8 mouse cellular contexts compared by ENCODE assay signal in genomic region chr5:64969861-64970771, GRCm38 (mm10). TPM values are rescaled to one million over a fixed set of nuclear protein-coding genes. Genes with fewer than 3 reads are reported as not detected.
DNase-seq lines count a peak whose midpoint lies in the region; ATAC-seq and TF ChIP-seq lines count a peak whose summit lies in the region.

Gene Fam114a1 (plus strand): TSS chr5:64970071.

- peak within 1 kb of the TSS; percentile 78 for H3K9ac ChIP-seq in embryonic facial prominence, embryonic 12.5 days
- H3K9ac ChIP-seq in heart, embryonic 11.5 days (ENCODE audit: low read depth, low read length): peak within 1 kb of the TSS; percentile 86
- H3K9ac ChIP-seq in kidney, embryonic 14.5 days (ENCODE audit: low read depth, low read length): peak within 1 kb of the TSS; percentile 83
- H3K9ac ChIP-seq in lung, embryonic 14.5 days: peak within 1 kb of the TSS; percentile 92
- H3K9ac ChIP-seq in neural tube, embryonic 15.5 days (replicated peaks): peak within 1 kb of the TSS; percentile 53

- peak; percentile 52 for DNase-seq in 3T3-L1 (ENCODE audit: low read depth, low spot score)
- peak; percentile 46 for DNase-seq in ZHBTc4 (ENCODE audit: low read depth, low spot score)
- peak; percentile 87 for DNase-seq in lung, embryonic 14.5 days
- DNase-seq in testis, postnatal 14 days (ENCODE audit: low spot score): peak; percentile 65

- peak within 1 kb of the TSS; percentile 84 for H3K4me2 ChIP-seq in embryonic facial prominence, embryonic 12.5 days (replicated peaks)
- peak within 1 kb of the TSS; percentile 79 for H3K4me2 ChIP-seq in heart, embryonic 11.5 days
- H3K4me2 ChIP-seq in kidney, embryonic 14.5 days (replicated peaks; ENCODE audit: low read depth, low read length): peak within 1 kb of the TSS; percentile 81
- H3K4me2 ChIP-seq in lung, embryonic 14.5 days: peak within 1 kb of the TSS; percentile 76
- peak within 1 kb of the TSS; percentile 98 for H3K4me2 ChIP-seq in neural tube, embryonic 15.5 days

- H3K27ac ChIP-seq in embryonic facial prominence, embryonic 12.5 days: peak within 1 kb of the TSS; percentile 52; the same call in 1 of the 2 replicates
- H3K27ac ChIP-seq in heart, embryonic 11.5 days (ENCODE audit: low read depth, low read length): peak within 1 kb of the TSS; percentile 64
- H3K27ac ChIP-seq in kidney, embryonic 14.5 days (ENCODE audit: low read depth, low read length): peak within 1 kb of the TSS; percentile 81
- H3K27ac ChIP-seq in lung, embryonic 14.5 days (ENCODE audit: low read depth): peak within 1 kb of the TSS; percentile 87
- peak within 1 kb of the TSS; percentile 48 for H3K27ac ChIP-seq in neural tube, embryonic 15.5 days (replicated peaks)

- H3K27me3 ChIP-seq in embryonic facial prominence, embryonic 12.5 days: no peaks in the 10 kb centered on the region
- no peaks in the 10 kb centered on the region for H3K27me3 ChIP-seq in heart, embryonic 11.5 days (ENCODE audit: control insufficient read depth, insufficient read depth, low read length)
- no peaks in the 10 kb centered on the region for H3K27me3 ChIP-seq in kidney, embryonic 14.5 days (ENCODE audit: control insufficient read depth, insufficient read depth, low read length)
- H3K27me3 ChIP-seq in lung, embryonic 14.5 days (ENCODE audit: insufficient read depth, low read length): no peaks in the 10 kb centered on the region
- H3K27me3 ChIP-seq in neural tube, embryonic 15.5 days (replicated peaks): peaks cover 18% of the 10 kb centered on the region

- no peaks in the 10 kb centered on the region for H3K36me3 ChIP-seq in embryonic facial prominence, embryonic 12.5 days
- no peaks in the 10 kb centered on the region for H3K36me3 ChIP-seq in heart, embryonic 11.5 days (ENCODE audit: control insufficient read depth, insufficient read depth, low read length)
- H3K36me3 ChIP-seq in kidney, embryonic 14.5 days (ENCODE audit: control insufficient read depth, insufficient read depth, low read length): no peaks in the 10 kb centered on the region
- H3K36me3 ChIP-seq in lung, embryonic 14.5 days (ENCODE audit: insufficient read depth): no peaks in the 10 kb centered on the region
- no peaks in the 10 kb centered on the region for H3K36me3 ChIP-seq in neural tube, embryonic 15.5 days

- no peak for TF ChIP-seq CTCF in lung, embryonic 14.5 days (IDR thresholded peaks at IDR 0.05; ENCODE audit: low read depth)

- WGBS in embryonic facial prominence, embryonic 12.5 days: under 1% methylated on average over 62 of the region's 68 CpGs
- under 1% methylated on average over 56 of the region's 68 CpGs for WGBS in heart, embryonic 11.5 days (ENCODE audit: insufficient replicate concordance)
- WGBS in kidney, embryonic 14.5 days: 2% methylated on average over 59 of the region's 68 CpGs
- under 1% methylated on average over 65 of the region's 68 CpGs for WGBS in lung, embryonic 14.5 days
- 2% methylated on average over 67 of the region's 68 CpGs for WGBS in neural tube, embryonic 15.5 days

- peak within 1 kb of the TSS; percentile 73 for H3K4me3 ChIP-seq in embryonic facial prominence, embryonic 12.5 days
- peak within 1 kb of the TSS; percentile 77 for H3K4me3 ChIP-seq in heart, embryonic 11.5 days (ENCODE audit: low read depth, low read length)
- H3K4me3 ChIP-seq in kidney, embryonic 14.5 days (ENCODE audit: low read length): peak within 1 kb of the TSS; percentile 72
- peak within 1 kb of the TSS; percentile 71 for H3K4me3 ChIP-seq in lung, embryonic 14.5 days (ENCODE audit: low read depth, low read length)
- peak within 1 kb of the TSS; percentile 57 for H3K4me3 ChIP-seq in neural tube, embryonic 15.5 days (replicated peaks)

- peak; percentile 77 for ATAC-seq in embryonic facial prominence, embryonic 12.5 days (ENCODE audit: insufficient number of reproducible peaks, insufficient read depth, low FRiP score, low TSS enrichment)
- peak; percentile 80 for ATAC-seq in heart, embryonic 11.5 days (replicated peaks; ENCODE audit: insufficient number of reproducible peaks, low FRiP score, low TSS enrichment)
- ATAC-seq in kidney, embryonic 14.5 days (ENCODE audit: low FRiP score, low TSS enrichment): peak; percentile 93
- peak; percentile 91 for ATAC-seq in lung, embryonic 14.5 days (ENCODE audit: insufficient read depth)
- peak; percentile 66 for ATAC-seq in neural tube, embryonic 15.5 days (ENCODE audit: low FRiP score)

- H3K9me3 ChIP-seq in embryonic facial prominence, embryonic 12.5 days: no peaks in the 10 kb centered on the region
- H3K9me3 ChIP-seq in heart, embryonic 11.5 days (replicated peaks; ENCODE audit: control insufficient read depth, low read length): no peaks in the 10 kb centered on the region
- H3K9me3 ChIP-seq in kidney, embryonic 14.5 days (ENCODE audit: control insufficient read depth, low read length): no peaks in the 10 kb centered on the region
- H3K9me3 ChIP-seq in lung, embryonic 14.5 days (ENCODE audit: low read depth, low read length): no peaks in the 10 kb centered on the region
- no peaks in the 10 kb centered on the region for H3K9me3 ChIP-seq in neural tube, embryonic 15.5 days (replicated peaks)

- H3K4me1 ChIP-seq in embryonic facial prominence, embryonic 12.5 days: peaks cover 11% of the 10 kb centered on the region
- H3K4me1 ChIP-seq in heart, embryonic 11.5 days (ENCODE audit: control insufficient read depth, insufficient read depth, low read length): 0 out of 2 replicates have a peak, but pooled peaks cover 3% of the 10 kb centered on the region
- 0 out of 2 replicates have a peak, but pooled peaks cover 7% of the 10 kb centered on the region for H3K4me1 ChIP-seq in kidney, embryonic 14.5 days (ENCODE audit: control insufficient read depth, insufficient read depth, low read length)
- H3K4me1 ChIP-seq in lung, embryonic 14.5 days (ENCODE audit: insufficient read depth): no peaks in the 10 kb centered on the region
- peaks cover 15% of the 10 kb centered on the region for H3K4me1 ChIP-seq in neural tube, embryonic 15.5 days

RNA-seq across cellular contexts. Expression of gene Fam114a1, which starts in this region (rescaled TPM):
- polyA plus RNA-seq in embryonic facial prominence, embryonic 12.5 days (2016; fragmentation: Nextera tagmentation; extraction: Ambion mirVana): 29.4 and 32.8 TPM in 2 replicates
- polyA plus RNA-seq in heart, embryonic 11.5 days (2014; fragmentation: Nextera tagmentation; extraction: Ambion mirVana): 36.4 and 38.9 TPM in 2 replicates
- 19.5 and 30.2 TPM in 2 replicates for polyA plus RNA-seq in kidney, embryonic 14.5 days (2014; fragmentation: Nextera tagmentation; extraction: Ambion mirVana)
- polyA plus RNA-seq in lung, embryonic 14.5 days (2014; fragmentation: Nextera tagmentation; extraction: Ambion mirVana): 47.3 and 47.4 TPM in 2 replicates
- 10.9 and 15.0 TPM in 2 replicates for polyA plus RNA-seq in neural tube, embryonic 15.5 days (2015; fragmentation: Nextera tagmentation; extraction: Ambion mirVana)

Comparison
In these comparisons a context has a peak if more than half of its experiments do, and no peak if none do; other contexts are left out.
1. Peak in every context shown above with its lines: DNase-seq, ATAC-seq, H3K4me3 ChIP-seq and H3K27ac ChIP-seq.